Mouse (Mus musculus): ENCODE measurements around the gene Plxnb1. TPM values are rescaled to one million over a fixed set of nuclear protein-coding genes. Genes with fewer than 3 reads are reported as not detected.

Plxnb1 gene
- total RNA-seq, 1 experiment from 2014 or later = 67.0 TPM

DNA sequence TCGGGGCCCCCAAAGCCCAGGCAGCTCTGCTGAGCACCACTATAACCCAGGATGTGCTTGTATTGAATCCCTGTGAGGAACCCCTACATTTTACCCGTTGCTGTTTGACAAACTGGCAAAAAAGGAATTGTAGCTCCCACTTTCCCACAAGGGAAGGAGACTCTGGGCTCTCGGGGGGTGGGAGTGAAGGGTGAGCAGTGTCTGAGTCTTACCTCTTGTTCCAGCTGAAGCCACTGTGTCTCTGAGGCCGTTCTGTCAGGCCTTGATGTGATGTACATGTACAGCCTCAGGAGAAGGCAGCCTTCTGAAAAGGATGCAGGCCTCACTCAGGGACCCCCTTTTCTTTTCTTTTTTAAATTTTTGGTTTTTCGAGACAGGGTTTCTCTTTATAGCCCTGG is 34.3 kb upstream of the Plxnb1 start:
- DNase-seq = no peak

DNA sequence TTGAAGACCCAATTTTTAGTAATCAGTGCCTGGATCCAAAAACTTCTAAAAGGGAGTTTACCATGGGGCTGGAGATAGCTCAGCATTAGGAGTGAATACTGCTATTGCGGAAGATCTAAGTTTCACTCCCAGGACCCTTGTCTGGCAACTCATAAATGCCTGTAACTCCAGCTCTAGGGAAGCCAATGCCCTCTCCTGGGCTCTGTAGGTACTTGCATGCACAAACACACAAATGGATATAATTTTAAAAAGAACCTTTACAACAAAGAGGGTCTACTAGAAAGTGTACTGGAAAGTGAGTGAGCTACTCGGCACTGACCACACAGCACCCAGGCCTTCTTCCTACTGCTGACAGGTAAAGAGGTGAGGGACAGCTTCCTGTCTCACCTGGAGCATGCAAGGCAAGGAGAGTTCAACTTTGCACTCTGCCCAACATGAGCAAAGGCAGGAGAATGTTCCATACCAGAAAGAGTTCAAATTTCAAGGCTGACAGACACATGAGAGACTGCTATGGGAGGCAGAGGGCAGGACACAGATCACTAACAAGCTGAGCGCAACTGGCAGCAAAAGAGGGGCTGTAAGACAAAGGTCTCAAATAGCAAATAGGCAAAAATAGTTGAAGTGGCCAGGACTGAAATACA is 27.0 kb upstream of the Plxnb1 start:
- no peak for DNase-seq

DNA sequence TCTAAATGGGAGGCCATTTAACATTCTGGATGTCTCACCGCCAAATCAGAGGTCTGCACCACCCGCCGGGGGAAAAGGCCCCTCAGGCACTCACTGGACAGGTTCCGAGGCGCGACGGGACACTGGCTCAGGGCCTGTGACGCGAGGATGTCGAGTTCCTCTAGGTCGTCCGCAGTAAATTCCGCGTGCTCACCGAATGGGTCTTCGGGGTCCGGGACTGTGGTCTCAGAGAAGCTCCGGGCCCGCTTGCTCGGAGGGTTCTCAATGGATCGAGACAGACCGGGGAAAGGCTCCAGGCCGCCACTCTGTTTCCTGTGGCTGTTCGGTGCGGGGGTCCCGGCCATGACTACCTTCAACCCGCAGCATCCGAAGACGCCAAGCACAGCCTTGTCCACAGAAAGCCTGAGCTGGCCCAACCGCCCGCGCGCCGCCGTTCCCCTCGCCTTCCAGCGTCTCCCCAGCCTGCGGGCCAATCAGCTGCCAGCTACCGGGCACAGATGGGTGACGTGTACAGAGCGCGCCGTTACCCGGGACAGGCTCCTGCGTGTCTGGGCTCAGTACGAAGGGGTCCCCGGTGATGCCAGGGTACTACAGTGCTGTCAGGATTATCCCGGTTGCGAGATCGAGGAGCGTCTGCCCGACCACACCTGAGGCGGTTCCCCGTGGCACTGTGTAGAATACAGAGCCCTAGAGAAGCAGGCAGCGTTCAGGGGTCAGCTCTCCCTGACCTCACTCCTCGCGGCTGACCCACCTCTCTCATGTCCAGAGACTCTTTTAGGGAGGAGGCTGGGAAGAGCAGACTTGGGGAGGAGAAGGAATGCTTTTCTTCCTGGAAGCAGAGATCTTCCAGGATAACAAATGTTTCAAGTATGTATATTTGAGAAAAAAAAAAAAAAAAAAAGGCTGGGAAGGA is 21.3 kb upstream of the Plxnb1 start, which contains the start of gene Atrip:
TSS of gene Atrip (minus strand) at position 464 of the 913 bp plus-strand sequence.
- peak; percentile 97 for DNase-seq

DNA sequence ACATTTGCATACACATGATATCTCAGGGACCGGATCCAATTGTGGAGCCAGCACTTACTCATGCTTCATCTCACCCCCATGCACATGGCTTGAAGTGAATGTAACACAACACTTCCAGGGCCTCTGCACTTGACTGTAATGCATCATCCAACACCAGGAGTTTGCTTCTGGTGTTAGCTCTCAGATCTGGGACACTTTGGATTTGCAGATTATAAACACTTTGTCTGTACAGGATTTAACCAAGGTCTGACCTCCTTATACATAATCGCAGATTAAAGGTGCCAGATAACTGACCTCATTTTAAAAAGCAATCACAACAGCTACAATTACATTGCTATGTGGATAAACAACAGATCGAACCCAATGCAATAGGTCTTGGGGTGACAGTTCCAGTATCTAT is 14.7 kb upstream of the Plxnb1 start:
- no peak for DNase-seq

DNA sequence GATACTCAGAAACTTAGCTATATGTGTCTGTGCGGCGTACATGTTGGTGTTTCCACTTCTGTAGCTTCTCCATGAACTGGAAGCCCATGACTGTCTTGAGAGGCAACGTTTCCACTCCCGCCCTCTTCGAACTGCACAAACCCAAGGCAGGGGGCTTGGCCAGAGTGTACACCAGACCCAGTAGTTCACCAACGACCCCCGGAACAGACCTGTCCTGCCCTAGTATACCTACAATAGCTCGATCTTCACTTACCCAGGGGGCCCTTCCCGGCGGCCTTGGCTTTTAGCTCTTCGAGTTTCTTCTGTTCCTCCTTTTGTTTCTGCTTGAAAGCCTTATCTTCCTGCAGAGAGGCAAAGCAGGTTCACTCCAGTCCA is 13.5 kb upstream of the Plxnb1 start:
- no peak for DNase-seq

DNA sequence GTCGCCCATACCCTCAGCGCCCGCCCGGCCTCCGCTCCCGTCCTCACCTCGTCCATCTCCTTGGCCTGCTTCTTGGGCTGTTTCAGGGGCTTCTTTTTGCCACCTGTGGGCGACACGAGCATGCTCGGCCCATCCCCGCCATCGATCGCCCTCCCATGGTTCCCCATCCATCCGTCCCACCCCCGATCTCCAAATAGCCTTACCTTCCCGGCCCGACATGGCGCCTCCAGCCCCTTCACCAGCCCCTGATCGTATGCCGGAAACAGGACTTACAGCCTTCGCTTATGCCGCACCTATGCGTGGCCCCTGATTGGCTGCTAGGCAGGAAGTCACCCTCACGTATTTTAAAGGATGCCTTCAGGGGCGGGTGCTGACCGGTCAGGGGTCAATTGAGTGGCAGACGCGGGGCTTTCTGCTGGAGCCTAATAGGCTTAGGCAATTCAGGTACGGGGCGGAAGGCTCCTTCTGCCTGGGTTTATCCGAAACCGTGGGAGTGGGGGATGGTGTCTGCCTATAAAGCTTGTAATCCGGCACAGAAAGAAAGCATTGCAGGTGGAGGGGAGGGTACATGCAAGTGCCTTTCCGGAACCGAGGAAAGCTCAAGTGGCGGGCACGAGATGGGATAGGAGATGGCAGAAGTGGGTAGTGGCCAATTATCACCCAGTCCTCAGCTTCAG is 12.9 kb upstream of the Plxnb1 start, which contains the start of the genes Ccdc51 and Tma7:
TSS of gene Ccdc51 (plus strand) at position 370 of the 677 bp plus-strand sequence.
TSS of gene Tma7 (minus strand) at position 464 of the 677 bp plus-strand sequence.
- DNase-seq = peak; percentile 92

DNA sequence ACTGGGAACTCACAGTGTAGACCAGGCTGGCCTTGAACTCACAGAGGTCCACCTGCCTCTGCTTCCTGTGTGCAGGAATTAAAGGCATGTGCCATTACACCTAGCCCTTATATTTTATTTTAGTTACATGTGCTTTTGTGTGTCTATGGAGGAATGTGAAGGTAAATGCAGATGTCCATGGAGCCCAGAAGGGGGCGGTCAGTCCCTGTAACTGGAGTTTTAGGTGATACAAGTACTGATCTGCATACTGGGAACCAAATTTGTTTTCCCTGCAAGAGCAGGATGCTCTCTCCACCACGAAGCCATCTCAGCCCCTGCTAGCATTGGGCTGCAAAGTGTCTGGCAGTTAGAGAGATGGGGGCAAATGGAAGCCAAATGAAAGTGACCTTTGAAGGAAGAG is 10.3 kb upstream of the Plxnb1 start:
- DNase-seq = no peak

DNA sequence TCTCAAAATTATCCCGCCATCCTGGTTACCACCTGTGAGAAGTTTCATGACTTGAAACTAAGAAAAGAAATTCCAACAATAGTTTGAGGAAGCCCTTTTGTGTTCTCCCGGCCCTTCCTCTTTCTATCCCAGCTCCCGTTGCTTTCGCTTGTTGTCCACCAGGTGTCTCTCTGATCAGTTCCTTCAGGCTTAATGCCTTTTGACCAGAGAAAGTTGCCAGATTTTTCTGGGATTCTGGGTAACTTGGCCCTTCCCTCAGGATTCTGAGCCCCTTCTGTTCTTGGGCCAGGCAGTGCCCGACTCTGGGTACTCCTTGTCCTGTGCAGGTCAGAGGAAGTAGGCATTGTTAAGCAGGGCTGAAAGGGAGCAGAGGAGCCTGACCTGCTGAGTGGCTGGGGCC is 7.2 kb upstream of the Plxnb1 start:
- DNase-seq = peak; percentile 71

DNA sequence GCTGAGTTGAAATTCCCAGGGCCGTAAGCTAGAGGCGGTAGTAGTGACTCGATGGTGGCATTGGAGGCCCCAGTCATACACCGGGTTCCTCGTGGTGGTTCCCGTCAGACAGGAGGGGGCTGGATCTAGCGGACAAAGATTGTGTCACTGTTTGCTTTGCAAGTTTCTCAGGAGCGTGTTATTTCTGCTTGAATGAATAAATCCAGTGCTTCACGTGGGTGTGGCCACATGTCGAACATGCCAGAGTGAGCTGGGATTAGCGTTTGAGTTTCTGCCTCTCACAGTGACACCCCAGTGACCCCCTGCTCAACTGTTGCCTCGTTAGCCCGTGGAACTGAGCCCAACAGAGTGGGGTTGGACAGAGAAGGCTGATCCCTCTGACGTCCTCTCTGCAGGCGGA is 4.7 kb upstream of the Plxnb1 start:
- DNase-seq = no peak

DNA sequence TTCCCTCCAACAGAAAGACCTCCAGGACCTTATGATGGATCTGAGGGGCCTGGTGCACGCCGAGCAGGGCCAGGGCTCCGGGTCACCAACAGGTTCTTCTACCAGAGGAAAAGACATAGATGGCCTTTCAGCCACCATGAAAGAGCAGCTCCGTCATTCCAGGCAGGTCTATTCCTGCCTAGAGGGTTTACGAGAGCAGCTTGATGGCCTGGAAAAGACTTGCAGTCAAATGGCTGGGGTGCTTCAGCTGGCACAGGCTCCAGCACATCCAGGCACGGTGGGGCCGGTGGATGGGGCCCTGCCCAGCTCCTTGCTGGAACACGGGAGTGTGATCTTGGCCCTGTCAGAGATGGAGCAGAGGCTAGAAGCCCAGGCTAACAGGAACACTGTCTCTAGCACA is 3.4 kb upstream of the Plxnb1 start:
- DNase-seq = no peak

DNA sequence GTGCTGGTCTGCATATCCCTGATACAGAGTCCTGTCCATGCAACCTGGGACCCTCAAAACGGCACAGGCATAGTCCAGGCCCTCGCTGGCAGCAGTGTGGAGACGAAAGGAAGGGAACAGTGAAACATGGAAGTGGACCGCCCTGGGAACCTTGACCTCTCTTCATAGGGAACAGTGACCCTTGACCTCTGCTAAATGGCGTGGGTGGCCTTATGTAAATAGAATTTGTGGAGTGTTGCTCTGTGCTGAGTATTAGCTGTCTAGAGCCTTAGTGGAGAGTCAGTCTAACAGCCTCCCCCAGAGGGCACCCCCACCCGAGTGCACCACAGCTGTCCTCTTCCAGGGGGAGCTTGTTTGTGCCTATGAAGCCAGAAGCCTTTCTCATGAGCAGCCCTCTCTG is 2.4 kb upstream of the Plxnb1 start:
- no peak for DNase-seq

DNA sequence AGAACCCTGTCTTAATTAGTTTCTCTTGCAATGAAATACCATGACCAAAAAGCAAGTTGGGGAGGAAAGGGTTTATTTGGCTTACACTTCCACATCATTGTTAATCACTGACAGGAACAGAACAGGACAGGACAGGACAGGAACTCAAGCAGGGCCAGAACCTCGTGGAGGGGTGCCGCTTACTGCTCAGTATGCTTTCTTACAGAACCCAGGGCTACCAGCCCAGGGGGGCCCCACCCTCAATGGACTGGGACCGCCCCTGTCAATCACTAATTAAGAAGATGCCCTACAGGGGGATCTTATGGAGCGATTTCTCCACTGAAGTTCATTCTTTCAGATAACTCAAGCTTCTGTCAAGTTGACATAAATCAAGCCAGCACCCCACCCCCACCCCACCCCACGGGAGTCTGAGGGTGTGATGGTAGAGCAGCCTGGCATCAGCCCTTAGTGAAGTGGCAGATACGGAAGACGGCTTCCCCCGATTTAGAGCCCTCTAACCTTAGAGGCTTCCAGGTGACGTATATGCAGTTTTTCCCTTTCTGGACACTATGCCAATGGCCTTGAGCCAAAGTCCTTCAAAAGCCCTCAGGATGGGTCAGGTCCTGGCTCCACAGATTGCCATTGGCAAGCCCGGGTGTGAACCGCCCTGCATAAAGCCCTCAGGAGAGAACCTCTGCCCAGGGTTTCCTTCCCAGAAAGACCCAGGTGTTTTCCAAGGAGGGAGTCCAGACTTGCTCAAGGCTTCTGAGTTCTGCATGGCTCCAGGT is 1.2 kb upstream of the Plxnb1 start:
- peak; percentile 72 for DNase-seq

DNA sequence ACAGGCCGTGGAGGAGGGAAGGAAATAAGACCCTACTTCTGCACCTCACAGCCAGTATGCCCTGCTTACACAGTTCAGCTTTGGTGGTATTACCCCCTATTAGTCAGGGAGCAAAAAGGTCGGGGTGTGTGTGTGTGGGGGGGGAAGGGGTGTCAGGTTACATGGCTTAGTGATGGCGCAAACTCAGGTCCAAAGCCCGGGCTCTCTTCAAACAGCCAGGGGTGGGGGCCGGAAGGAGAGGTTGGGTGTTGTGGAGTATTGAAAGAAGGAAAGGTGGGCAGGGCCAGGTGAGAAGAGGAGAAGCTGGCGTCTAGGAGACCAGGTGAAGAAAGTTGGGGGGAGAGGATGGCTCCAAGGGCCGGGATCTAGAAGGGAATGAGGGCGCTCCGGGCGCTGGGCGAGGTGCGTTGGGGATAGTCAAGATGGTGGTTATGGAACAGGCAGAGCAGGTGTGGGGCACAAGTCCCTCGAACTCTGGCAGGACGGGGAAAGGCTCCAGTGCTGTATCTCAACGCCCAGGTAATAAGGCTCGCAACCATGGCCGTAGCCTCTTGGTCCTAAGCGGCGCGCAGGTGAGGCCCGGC is 544 bp upstream of the Plxnb1 start:
- peak; percentile 69 for DNase-seq

DNA sequence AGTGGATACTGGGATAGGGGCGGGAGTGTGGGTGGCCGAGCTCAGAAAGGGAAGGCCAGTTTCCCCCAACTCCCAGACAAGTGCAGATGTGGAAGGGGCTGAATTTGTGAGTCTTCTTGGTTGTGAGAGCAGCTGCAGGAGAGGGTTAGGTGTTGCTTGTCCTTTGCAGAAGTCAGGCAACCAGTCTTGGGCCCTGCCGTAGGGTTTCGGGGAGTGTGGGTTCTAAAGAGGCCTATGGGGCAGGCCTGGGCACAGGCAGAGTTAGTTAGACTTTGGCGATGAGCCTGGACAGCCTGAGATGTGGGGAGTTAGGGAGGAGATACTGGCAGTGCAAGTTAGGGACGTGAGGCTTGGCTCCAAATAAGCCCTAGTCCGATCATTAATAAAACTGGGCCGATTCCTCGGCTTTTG is 1.1 kb downstream of the Plxnb1 start:
- DNase-seq = peak; percentile 59

DNA sequence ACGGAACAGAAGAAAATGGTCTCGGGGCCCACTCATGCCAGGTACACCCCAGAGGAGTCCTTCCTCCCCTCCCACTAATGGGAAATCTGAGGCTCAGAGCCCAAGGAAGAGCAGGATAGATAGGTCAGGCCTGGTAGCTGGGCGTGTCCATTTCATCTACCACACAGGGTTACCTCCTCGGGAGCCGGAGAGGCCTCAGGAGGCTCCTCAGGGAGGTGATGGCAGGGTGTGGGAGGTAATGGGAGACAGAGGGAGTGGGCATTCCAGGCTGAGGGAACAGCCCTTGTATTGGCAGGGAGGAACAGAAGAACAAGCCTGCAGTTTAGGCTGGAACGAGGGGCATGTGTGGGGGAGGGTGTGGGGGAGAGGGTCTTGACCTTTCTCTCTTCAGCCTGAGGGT is 1.7 kb downstream of the Plxnb1 start:
- no peak for DNase-seq

DNA sequence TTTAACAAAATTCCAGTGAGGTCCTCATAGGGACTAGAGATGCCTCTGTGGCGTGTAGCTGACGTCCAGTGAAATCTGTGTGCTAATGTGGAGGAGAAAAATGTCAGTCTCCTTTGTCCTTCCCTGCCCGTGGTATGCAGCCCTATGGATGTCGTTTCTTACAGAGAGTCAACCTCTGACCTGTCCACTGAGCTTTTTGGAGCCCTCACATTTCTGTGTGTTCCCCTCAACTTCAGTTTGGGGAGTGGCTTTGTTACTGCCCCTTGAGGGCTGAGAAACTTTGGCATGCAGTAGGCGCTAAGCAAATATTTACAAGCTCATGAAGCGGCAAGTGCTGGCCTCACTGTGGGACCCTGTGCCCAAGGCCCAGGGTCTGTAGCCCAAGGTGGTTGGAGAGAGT is 2.1 kb downstream of the Plxnb1 start:
- DNase-seq = no peak

DNA sequence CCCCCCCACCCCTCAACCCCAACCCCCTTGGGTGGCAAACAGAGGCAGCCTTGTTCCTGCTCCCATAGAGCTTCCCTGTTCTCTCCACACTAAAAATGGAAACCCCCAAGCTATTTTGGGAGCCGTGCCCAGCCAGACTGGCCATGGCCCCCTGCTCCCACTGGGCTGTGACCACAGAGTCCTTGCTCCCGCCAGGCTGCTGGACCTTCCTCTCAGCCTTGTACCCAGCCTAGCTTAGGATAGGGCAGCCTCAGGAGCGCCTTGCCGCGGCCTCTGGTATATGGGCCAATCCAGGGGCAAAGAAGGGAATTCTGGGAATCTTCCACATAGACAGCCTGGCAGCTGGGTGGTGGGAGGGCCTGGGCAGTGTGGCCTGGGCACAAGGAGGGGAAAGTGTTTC is 2.6 kb downstream of the Plxnb1 start:
- DNase-seq = peak; percentile 85

DNA sequence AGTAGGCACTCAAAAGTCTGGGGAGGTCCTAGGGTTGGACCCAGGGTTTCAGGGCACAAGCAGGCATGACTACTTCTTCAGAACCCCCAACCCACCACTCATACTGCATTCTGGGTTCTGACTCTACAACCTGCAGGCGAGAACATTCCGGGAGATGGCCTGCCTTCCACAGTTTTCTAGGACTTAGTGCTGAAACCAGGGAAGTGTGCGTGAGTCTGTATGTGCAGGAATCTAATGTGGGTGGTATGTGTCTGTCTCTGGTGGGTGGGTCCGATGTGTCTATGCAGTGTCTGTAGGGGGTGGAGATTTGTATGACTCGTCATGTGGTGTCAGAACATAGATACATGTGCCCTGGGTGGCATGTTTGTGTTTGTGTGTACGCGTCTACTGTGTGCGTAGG is 3.2 kb downstream of the Plxnb1 start:
- DNase-seq = no peak

DNA sequence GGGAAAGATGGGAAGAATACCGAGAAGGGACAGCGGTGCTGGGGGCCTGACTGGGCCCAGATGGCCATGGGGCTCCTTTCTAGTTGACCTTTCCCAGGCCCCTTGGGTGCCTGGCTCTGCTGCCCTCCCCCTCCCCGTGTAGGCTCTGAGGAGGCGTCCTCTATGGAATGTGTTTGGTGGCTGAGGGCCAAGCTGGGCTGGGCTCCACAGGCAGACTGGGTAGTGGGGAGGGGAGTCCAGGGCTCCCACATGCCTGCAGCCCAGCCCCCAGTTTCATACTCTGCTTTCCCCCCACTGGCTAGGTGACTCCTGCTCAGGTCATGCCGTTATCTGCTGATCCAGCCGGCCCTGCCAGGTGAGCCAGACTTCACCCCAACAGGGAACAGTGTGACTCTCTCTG is 3.8 kb downstream of the Plxnb1 start:
- peak; percentile 77 for DNase-seq

DNA sequence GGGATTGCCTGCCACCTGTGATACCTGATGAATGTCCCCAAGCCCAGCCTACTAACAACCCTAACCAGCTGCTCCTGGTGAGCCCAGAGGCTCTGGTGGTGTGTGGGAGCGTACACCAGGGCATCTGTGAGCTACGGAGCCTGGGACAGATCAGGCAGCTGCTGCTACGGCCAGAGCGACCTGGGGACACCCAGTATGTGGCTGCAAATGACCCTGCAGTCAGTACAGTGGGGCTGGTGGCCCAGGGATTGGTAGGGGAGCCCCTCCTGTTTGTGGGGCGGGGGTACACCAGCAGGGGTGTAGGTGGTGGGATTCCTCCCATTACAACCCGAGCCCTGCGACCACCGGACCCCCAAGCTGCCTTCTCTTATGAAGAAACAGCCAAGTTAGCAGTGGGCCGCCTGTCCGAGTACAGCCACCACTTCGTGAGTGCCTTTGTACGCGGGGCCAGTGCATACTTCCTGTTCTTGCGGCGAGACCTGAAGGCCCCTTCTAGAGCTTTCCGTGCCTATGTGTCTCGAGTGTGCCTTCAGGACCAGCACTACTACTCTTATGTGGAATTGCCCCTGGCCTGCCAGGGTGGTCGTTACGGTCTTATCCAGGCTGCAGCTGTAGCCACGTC is 5.2 kb downstream of the Plxnb1 start:
- DNase-seq = no peak

DNA sequence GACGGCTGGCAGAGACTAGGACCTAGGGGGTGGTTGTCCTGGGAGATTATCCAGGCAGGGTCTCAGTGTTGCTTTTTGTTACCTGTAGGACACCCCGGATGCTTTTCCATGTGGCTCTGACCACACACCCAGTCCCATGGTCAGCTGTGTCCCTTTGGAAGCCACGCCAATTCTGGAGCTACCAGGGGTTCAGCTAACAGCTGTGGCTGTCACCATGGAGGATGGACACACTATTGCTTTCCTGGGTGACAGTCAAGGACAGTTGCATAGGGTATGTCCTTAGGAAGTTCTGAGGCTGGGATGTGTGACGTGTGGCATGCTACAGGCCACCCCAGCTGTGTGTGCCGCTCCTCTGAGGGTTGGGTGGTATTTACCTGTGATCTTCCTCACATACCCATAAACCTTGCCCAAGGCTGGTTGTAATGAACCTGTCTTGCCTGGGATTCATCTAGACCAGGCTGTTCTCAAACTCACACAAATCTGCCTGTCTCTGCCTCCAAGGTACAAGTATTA is 6.8 kb downstream of the Plxnb1 start:
- DNase-seq = peak; percentile 52

All from adrenal gland, postnatal 14 days (tissue).